Mouse (Mus musculus) liver, embryonic 15.5 days (tissue): ENCODE measurements at regions not wholly inside any gene's neighbourhood (a gene's known extent, or its start where the extent isn't known, plus 50 kb on each side); places are given as distances from the start of the nearest gene placed in this dataset.

ENCODE experiments used
- ATAC-seq: fragments of 200-750 bp; cut with Nextera tagmentation; 2 replicates; pipeline ENCODE4 v1.8.0; 2017; ENCODE audit warnings: moderate number of reproducible peaks, mild to moderate bottlenecking, moderate library complexity; ENCODE audit not compliant: insufficient read depth
- H3K27ac ChIP-seq: fragments of 300-500 bp; sonication (generic); replicated peaks from 2 replicates; pipeline ENCODE4 v1.5.1; 2015; ENCODE audit warnings: mild to moderate bottlenecking, inconsistent platforms
- H3K27me3 ChIP-seq: fragments of 300-500 bp; sonication (generic); 2 replicates; pipeline ENCODE4 v1.6.1; 2015; ENCODE audit warnings: mild to moderate bottlenecking, inconsistent platforms
- H3K36me3 ChIP-seq: fragments of 300-500 bp; sonication (generic); replicated peaks from 2 replicates; pipeline ENCODE4 v1.6.1; 2015; ENCODE audit warnings: moderate library complexity, mild to moderate bottlenecking, inconsistent platforms
- H3K4me1 ChIP-seq: fragments of 300-500 bp; sonication (generic); replicated peaks from 2 replicates; pipeline ENCODE4 v1.6.1; 2015; ENCODE audit warnings: inconsistent platforms
- H3K4me2 ChIP-seq: fragments of 300-500 bp; sonication (generic); 2 replicates; pipeline ENCODE4 v1.6.1; 2015; ENCODE audit warnings: moderate library complexity, mild to moderate bottlenecking, inconsistent platforms
- H3K4me3 ChIP-seq: fragments of 300-500 bp; sonication (generic); replicated peaks from 2 replicates; pipeline ENCODE4 v1.5.1; 2015; ENCODE audit warnings: mild to moderate bottlenecking, inconsistent platforms
- H3K9ac ChIP-seq: fragments of 300-500 bp; sonication (generic); 2 replicates; pipeline ENCODE4 v1.6.1; 2015; ENCODE audit warnings: moderate library complexity, mild to moderate bottlenecking, inconsistent platforms
- H3K9me3 ChIP-seq: fragments of 300-500 bp; sonication (generic); replicated peaks from 2 replicates; pipeline ENCODE4 v1.6.1; 2016; ENCODE audit warnings: inconsistent platforms
- WGBS: fragments of 180-500 bp; shearing (Covaris S2); methylation state at CpG from one replicate; pipeline ENCODE4 v1.1.7; 2015; ENCODE audit warnings: mixed read lengths; ENCODE audit not compliant: insufficient replicate concordance; 5-methylcytosine and 5-hydroxymethylcytosine counted together

GRCm38 (mm10) chr6:117347356-117347755, 179.0 kb downstream of the Cxcl12 start:
- Histone ChIP-seq H3K4me3 (no peak overlapping the region), H3K4me1 (no peaks in the 10 kb centered on the region), H3K9ac (no peak overlapping the region), H3K9me3 (no peaks in the 10 kb centered on the region), H3K36me3 (no peaks in the 10 kb centered on the region), H3K27me3 (no peaks in the 10 kb centered on the region), H3K27ac (no peak overlapping the region), H3K4me2 (no peak overlapping the region)
- ATAC-seq = no peak
- 61% methylated on average over 1 of the region's 1 CpGs for WGBS

DNA sequence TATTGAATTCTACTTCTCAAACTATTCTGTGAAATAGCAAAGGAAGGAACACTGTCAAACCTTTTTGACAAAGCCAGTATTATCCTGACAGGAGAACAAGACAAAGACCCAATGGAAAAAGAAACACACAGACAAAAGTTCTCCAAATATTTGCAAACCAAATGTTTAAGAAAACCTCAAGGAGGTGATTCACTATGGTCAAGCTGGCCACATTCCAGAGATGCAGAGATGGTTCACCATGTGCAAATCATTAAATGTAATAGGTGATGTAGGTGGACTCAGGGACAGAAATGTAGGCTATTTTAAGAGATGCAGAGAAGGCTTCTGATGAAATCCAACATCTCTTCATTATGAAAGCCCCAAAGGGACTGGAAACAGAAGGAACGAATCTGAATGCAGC, 183.5 kb downstream of the Cxcl12 start:
- ATAC-seq = no peak
- WGBS = 32% methylated on average over 1 of the region's 1 CpGs

GRCm38 (mm10) chr6:117353091-117353490, 184.8 kb downstream of the Cxcl12 start:
- Histone ChIP-seq H3K27me3 (no peaks in the 10 kb centered on the region), H3K4me1 (no peaks in the 10 kb centered on the region), H3K9me3 (no peaks in the 10 kb centered on the region), H3K4me3 (no peak overlapping the region), H3K36me3 (no peaks in the 10 kb centered on the region), H3K4me2 (no peak overlapping the region), H3K27ac (no peak overlapping the region), H3K9ac (no peak overlapping the region)
- ATAC-seq = no peak
- 64% methylated on average over 3 of the region's 3 CpGs for WGBS

More for the DNA sequence above, 183.5 kb downstream of the Cxcl12 start:
- H3K4me3 ChIP-seq = no peak overlapping the region
- no peak overlapping the region for H3K9ac ChIP-seq
- H3K9me3 ChIP-seq = no peaks in the 10 kb centered on the region
- no peaks in the 10 kb centered on the region for H3K4me1 ChIP-seq
- no peak overlapping the region for H3K27ac ChIP-seq
- H3K36me3 ChIP-seq = no peaks in the 10 kb centered on the region
- H3K27me3 ChIP-seq = no peaks in the 10 kb centered on the region
- H3K4me2 ChIP-seq = no peak overlapping the region

GRCm38 (mm10) chr6:117356101-117356500, 187.8 kb downstream of the Cxcl12 start:
- no peak for ATAC-seq
- Histone ChIP-seq H3K27me3 (no peaks in the 10 kb centered on the region), H3K9me3 (no peaks in the 10 kb centered on the region), H3K9ac (no peak overlapping the region), H3K27ac (no peak overlapping the region), H3K4me3 (no peak overlapping the region), H3K36me3 (no peaks in the 10 kb centered on the region), H3K4me1 (no peaks in the 10 kb centered on the region), H3K4me2 (no peak overlapping the region)
- 84% methylated on average over 1 of the region's 1 CpGs for WGBS

- no peak for ATAC-seq
- Histone ChIP-seq H3K4me2 (no peak overlapping the region), H3K4me3 (no peak overlapping the region), H3K36me3 (no peaks in the 10 kb centered on the region), H3K9me3 (no peaks in the 10 kb centered on the region), H3K27me3 (no peaks in the 10 kb centered on the region), H3K27ac (no peak overlapping the region), H3K4me1 (no peaks in the 10 kb centered on the region), H3K9ac (no peak overlapping the region)
- WGBS = 66% methylated on average over 2 of the region's 2 CpGs
Observed at GRCm38 (mm10) chr6:117359401-117359800, 191.1 kb downstream of the Cxcl12 start.

GRCm38 (mm10) chr6:117366563-117366962, 198.2 kb downstream of the Cxcl12 start:
- Histone ChIP-seq H3K9ac (no peak overlapping the region), H3K27ac (no peak overlapping the region), H3K4me1 (no peaks in the 10 kb centered on the region), H3K27me3 (no peaks in the 10 kb centered on the region), H3K4me2 (no peak overlapping the region), H3K4me3 (no peak overlapping the region), H3K36me3 (no peaks in the 10 kb centered on the region), H3K9me3 (no peaks in the 10 kb centered on the region)
- WGBS = 48% methylated on average over 6 of the region's 6 CpGs
- no peak for ATAC-seq

DNA sequence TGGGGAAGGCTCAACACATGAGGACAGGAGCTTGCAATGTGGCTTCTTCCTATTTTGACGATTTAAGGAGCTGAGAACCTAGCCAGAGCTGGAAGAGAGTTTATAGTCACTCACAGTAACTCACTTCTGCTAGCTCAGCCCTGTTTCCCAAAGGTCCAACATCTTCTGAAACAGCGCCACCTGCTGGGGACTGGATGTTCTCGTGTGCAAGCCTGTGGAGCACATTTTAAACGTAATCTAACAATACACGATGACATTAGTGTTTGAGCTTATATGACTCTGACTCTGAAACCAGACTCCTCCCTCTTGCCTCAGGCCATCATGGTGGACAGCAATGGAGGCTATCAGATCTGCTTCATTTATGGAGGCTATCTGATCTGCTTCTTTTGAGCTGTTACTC, 207.7 kb downstream of the Cxcl12 start:
- Histone ChIP-seq H3K27ac (no peak overlapping the region), H3K4me2 (no peak overlapping the region), H3K4me1 (no peaks in the 10 kb centered on the region), H3K36me3 (no peaks in the 10 kb centered on the region), H3K27me3 (no peaks in the 10 kb centered on the region), H3K9ac (no peak overlapping the region), H3K4me3 (no peak overlapping the region), H3K9me3 (peaks cover 5% of the 10 kb centered on the region)
- 73% methylated on average over 5 of the region's 5 CpGs for WGBS
- ATAC-seq = no peak

DNA sequence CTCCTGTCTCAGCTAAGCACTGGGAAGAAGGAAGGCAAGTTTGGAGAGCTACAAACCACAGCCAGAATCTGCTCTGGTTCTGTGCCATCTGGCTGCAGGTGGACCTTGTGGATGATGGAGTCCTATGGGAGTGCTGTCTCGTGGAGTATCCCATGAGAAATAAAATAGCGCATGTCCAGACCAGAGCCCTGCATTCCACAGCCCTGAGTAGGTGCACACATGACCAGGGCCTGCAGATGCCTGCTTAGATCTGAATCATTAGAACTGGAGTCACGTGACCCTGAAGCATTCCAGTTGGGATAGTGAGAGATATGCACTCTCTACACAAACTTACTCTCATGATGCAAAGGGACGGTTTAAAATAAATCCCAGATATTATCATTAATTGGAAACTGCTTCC, 211.6 kb downstream of the Cxcl12 start:
- H3K9ac ChIP-seq = no peak overlapping the region
- H3K27me3 ChIP-seq = no peaks in the 10 kb centered on the region
- no peaks in the 10 kb centered on the region for H3K4me1 ChIP-seq
- ATAC-seq = no peak
- H3K9me3 ChIP-seq = peaks cover 5% of the 10 kb centered on the region
- 59% methylated on average over 4 of the region's 4 CpGs for WGBS
- no peak overlapping the region for H3K4me2 ChIP-seq
- no peaks in the 10 kb centered on the region for H3K36me3 ChIP-seq
- no peak overlapping the region for H3K4me3 ChIP-seq
- no peak overlapping the region for H3K27ac ChIP-seq

- WGBS = 67% methylated on average over 7 of the region's 7 CpGs
Observed at GRCm38 (mm10) chr6:117390233-117390848, 222.0 kb downstream of the Cxcl12 start.

GRCm38 (mm10) chr6:117393480-117393879, 225.1 kb downstream of the Cxcl12 start:
- H3K36me3 ChIP-seq = no peaks in the 10 kb centered on the region
- no peak for ATAC-seq
- H3K27me3 ChIP-seq = no peaks in the 10 kb centered on the region
- no peak overlapping the region for H3K4me2 ChIP-seq
- no peak overlapping the region for H3K9ac ChIP-seq
- no peak overlapping the region for H3K4me3 ChIP-seq
- H3K4me1 ChIP-seq = no peaks in the 10 kb centered on the region
- H3K27ac ChIP-seq = no peak overlapping the region
- no peaks in the 10 kb centered on the region for H3K9me3 ChIP-seq

More at GRCm38 (mm10) chr6:117390233-117390848, 222.0 kb downstream of the Cxcl12 start:
- no peaks in the 10 kb centered on the region for H3K27me3 ChIP-seq
- H3K36me3 ChIP-seq = no peaks in the 10 kb centered on the region
- H3K9ac ChIP-seq = no peak overlapping the region
- no peak overlapping the region for H3K27ac ChIP-seq
- H3K4me1 ChIP-seq = no peaks in the 10 kb centered on the region
- no peak for ATAC-seq
- H3K9me3 ChIP-seq = no peaks in the 10 kb centered on the region
- H3K4me2 ChIP-seq = no peak overlapping the region
- no peak overlapping the region for H3K4me3 ChIP-seq

DNA sequence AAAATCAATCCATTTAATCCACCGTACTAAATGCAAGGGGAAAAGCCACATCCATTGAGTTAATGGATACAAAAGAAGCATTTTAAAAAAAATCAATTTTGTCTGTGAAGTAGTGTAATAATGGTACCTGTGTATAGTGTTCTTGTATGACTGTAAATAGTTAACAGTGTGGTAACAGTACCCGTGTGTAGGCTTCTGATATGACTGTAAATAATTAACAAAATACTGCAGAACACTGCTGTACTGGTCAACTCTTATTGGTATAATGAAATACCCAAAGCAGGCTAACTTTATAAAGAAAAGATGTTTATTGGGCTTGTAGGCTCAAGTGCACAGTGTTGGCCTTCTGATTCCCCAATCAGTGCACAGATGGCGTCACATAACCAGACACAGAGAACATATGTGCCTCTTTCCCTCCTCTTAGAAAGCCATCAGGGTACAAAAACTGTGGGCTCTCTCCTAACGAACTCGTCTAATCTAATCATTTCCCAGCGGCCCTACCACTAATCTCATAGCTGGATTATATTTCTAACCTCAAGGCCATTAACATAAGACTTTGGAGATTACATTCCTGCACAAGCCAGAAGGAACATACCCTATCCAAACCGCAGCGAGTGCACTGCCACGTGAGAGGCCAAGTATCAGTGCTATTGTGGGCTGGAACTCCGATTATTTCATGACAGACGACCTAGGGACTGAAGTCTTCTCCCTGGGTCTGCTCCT, 237.4 kb downstream of the Cxcl12 start:
- Histone ChIP-seq H3K36me3 (no peaks in the 10 kb centered on the region), H3K9me3 (no peaks in the 10 kb centered on the region), H3K4me2 (no peak overlapping the region), H3K4me1 (no peaks in the 10 kb centered on the region), H3K27ac (no peak overlapping the region), H3K9ac (no peak overlapping the region), H3K27me3 (no peaks in the 10 kb centered on the region), H3K4me3 (no peak overlapping the region)
- 68% methylated on average over 11 of the region's 11 CpGs for WGBS
- ATAC-seq = no peak

DNA sequence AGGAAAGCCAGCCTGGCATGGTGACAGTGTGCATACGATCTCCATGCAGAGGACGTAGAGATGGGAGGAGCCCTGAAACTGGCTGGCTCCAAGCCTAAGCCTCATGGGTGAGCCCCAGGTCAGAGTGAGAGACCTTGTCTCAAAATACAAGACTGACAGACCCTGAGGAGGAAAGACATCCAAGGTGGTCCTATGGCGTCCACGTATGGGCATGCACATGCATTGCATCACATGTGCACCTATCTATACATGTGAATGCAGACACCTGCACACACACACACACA, 237.9 kb downstream of the Cxcl12 start:
- WGBS = 46% methylated on average over 4 of the region's 4 CpGs
- no peaks in the 10 kb centered on the region for H3K27me3 ChIP-seq
- no peak for ATAC-seq
- H3K9me3 ChIP-seq = no peaks in the 10 kb centered on the region
- no peak overlapping the region for H3K27ac ChIP-seq
- H3K9ac ChIP-seq = no peak overlapping the region
- no peaks in the 10 kb centered on the region for H3K4me1 ChIP-seq
- H3K4me2 ChIP-seq = no peak overlapping the region
- H3K36me3 ChIP-seq = no peaks in the 10 kb centered on the region
- no peak overlapping the region for H3K4me3 ChIP-seq
